8 mouse cellular contexts compared by ENCODE assay signal in genomic region chr11:30091892-30092291, GRCm38 (mm10).
DNase-seq lines count a peak whose midpoint lies in the region; ATAC-seq and TF ChIP-seq lines count a peak whose summit lies in the region.
"Had no signal": no experiment of that assay in that cellular context is flagged by ENCODE, and none has a peak within 500 bp of the region (broad histone marks: within the 10 kb centered on the region; RNA-seq: fewer than 3 reads in every experiment).

No protein-coding gene starts in this region.

- TF ChIP-seq CTCF in layer of hippocampus, adult 2 months (conservative IDR thresholded peaks at IDR 0.05): peak; percentile 66
- peak; percentile 17 for TF ChIP-seq CTCF in ES-Bruce4 (IDR thresholded peaks at IDR 0.05; ENCODE audit: low read depth, low read length)

- TF ChIP-seq EP300 in ES-Bruce4 (IDR thresholded peaks at IDR 0.05; ENCODE audit: insufficient read depth, low read depth, low read length): no peak

- ATAC-seq in frontal cortex, adult (ENCODE audit: low TSS enrichment): no peak

- H3K9ac ChIP-seq in ES-Bruce4 (ENCODE audit: low read depth, poor library complexity, severe bottlenecking): no peak overlapping the region
- H3K9ac ChIP-seq: embryonic facial prominence, embryonic 13.5 days had no signal

- intact Hi-C loops in left cerebral cortex, postnatal 14 days (cut with DNase I): no loop called here

- no peaks in the 10 kb centered on the region for H3K27me3 ChIP-seq in ES-Bruce4 (ENCODE audit: control insufficient read depth, insufficient read depth, low read length, poor library complexity, severe bottlenecking)
- H3K27me3 ChIP-seq: embryonic facial prominence, embryonic 13.5 days had no signal

- no peak overlapping the region for H3K27ac ChIP-seq in layer of hippocampus, adult 2 months
- no peak overlapping the region for H3K27ac ChIP-seq in ES-Bruce4 (ENCODE audit: insufficient read depth, low read length)
- H3K27ac ChIP-seq: embryonic facial prominence, embryonic 13.5 days had no signal

- H3K36me3 ChIP-seq in ES-Bruce4 (ENCODE audit: control insufficient read depth, insufficient read depth, low read length, poor library complexity, severe bottlenecking): no peaks in the 10 kb centered on the region

- DNase-seq in layer of hippocampus, adult 2 months (ENCODE audit: low spot score in 2 of 2): no peak
- no peak for DNase-seq in layer of hippocampus, postnatal 25 days (ENCODE audit: extremely low spot score in 1 of 2, low spot score in 1 of 2)
- DNase-seq in ZHBTc4 (ENCODE audit: low read depth, low spot score): peak; percentile 59
- peak; percentile 24 for DNase-seq in lung, postnatal 25 days (ENCODE audit: low spot score)
- no peak for DNase-seq in left cerebral cortex, postnatal 14 days (ENCODE audit: low spot score in 2 of 2)

- no peaks in the 10 kb centered on the region for H3K9me3 ChIP-seq in ES-Bruce4 (replicated peaks; ENCODE audit: control insufficient read depth, insufficient read depth, low read length, poor library complexity, severe bottlenecking)
- H3K9me3 ChIP-seq: embryonic facial prominence, embryonic 13.5 days had no signal

- no peak for TF ChIP-seq POLR2A in ES-Bruce4 (IDR thresholded peaks at IDR 0.05; ENCODE audit: insufficient read depth, low read length)

- no peaks in the 10 kb centered on the region for H3K4me1 ChIP-seq in ES-Bruce4 (ENCODE audit: control insufficient read depth, insufficient read depth, low read length)
- H3K4me1 ChIP-seq: embryonic facial prominence, embryonic 13.5 days had no signal

- H3K4me3 ChIP-seq in layer of hippocampus, adult 2 months: no peak overlapping the region
- H3K4me3 ChIP-seq in ES-Bruce4 (ENCODE audit: low read depth, low read length): no peak overlapping the region
- H3K4me3 ChIP-seq: embryonic facial prominence, embryonic 13.5 days had no signal

Comparison
In these comparisons a context has a peak if more than half of its experiments do, and no peak if none do; other contexts are left out.
1. DNase-seq: peak in ZHBTc4 (single experiment) and lung, postnatal 25 days (single experiment); none in layer of hippocampus, adult 2 months (0 of 2), layer of hippocampus, postnatal 25 days (0 of 2) and left cerebral cortex, postnatal 14 days (0 of 2).